Mouse (Mus musculus) MEL (cell line): ENCODE data around the gene Ccdc88c. TPM values are rescaled to one million over a fixed set of nuclear protein-coding genes. Genes with fewer than 3 reads are reported as not detected.

ENCODE experiments used
- DNase-seq: peaks from one replicate; pipeline ENCODE4 v3.0.0; 2011; ENCODE audit warnings: low read depth, low spot score
- H3K27ac ChIP-seq: 2 replicates; pipeline ENCODE4 v1.5.1; 2012; ENCODE audit warnings: low read depth, mild to moderate bottlenecking, control low read depth, low read length, moderate library complexity; ENCODE audit not compliant: control insufficient read depth
- H3K27me3 ChIP-seq, 2 experiments: fragments of 150-350 bp in 1 of 2; sonication (generic) in 1 of 2; 2 replicates each; pipeline ENCODE4 v1.6.1; 2012; ENCODE audit warnings: low read length in 2 of 2, mild to moderate bottlenecking in 2 of 2, improper control_type of control experiment in 1 of 2, moderate library complexity in 1 of 2; ENCODE audit not compliant: insufficient read depth in 2 of 2, control insufficient read depth in 1 of 2
- H3K36me3 ChIP-seq, 2 experiments: 2 replicates each; pipeline ENCODE4 v1.6.1; 2012 to 2014; ENCODE audit warnings: low read length in 2 of 2, improper control_type of control experiment in 1 of 2, inconsistent platforms in 1 of 2, mild to moderate bottlenecking in 1 of 2; ENCODE audit not compliant: insufficient read depth in 2 of 2, control insufficient read depth in 1 of 2
- H3K4me1 ChIP-seq, 2 experiments: fragments of 150-350 bp in 1 of 2; sonication (generic) in 1 of 2; 2 replicates each; pipeline ENCODE4 v1.6.1; 2012; ENCODE audit warnings: low read length in 2 of 2, improper control_type of control experiment in 1 of 2, mild to moderate bottlenecking in 1 of 2; ENCODE audit not compliant: insufficient read depth in 2 of 2, control insufficient read depth in 1 of 2
- H3K4me3 ChIP-seq, 2 experiments: fragments of 150-350 bp in 1 of 2; sonication (generic) in 1 of 2; 2 replicates each; pipeline ENCODE4 v1.5.1; 2012; ENCODE audit warnings: low read depth in 2 of 2, low read length in 2 of 2, mild to moderate bottlenecking in 2 of 2, moderate library complexity in 2 of 2, control low read depth in 1 of 2, improper control_type of control experiment in 1 of 2; ENCODE audit not compliant: control insufficient read depth in 1 of 2, insufficient read depth in 1 of 2
- H3K79me2 ChIP-seq: 2 replicates; pipeline ENCODE4 v1.6.1; 2012; ENCODE audit warnings: mild to moderate bottlenecking, low read length, moderate library complexity; ENCODE audit not compliant: control insufficient read depth, poor library complexity, insufficient read depth
- H3K9ac ChIP-seq: 2 replicates; pipeline ENCODE4 v1.6.1; 2012; ENCODE audit warnings: low read depth, mild to moderate bottlenecking, control low read depth, low read length, moderate library complexity; ENCODE audit not compliant: control insufficient read depth, poor library complexity, severe bottlenecking
- H3K9me3 ChIP-seq: fragments of 150-350 bp; sonication (generic); replicated peaks from 2 replicates; pipeline ENCODE4 v1.6.1; 2012; ENCODE audit warnings: mild to moderate bottlenecking, low read length, improper control_type of control experiment, moderate library complexity; ENCODE audit not compliant: insufficient read depth
- CTCF ChIP-seq, 3 experiments: IDR thresholded peaks in 2 of 3; conservative IDR thresholded peaks in 1 of 3; 2 replicates each; pipeline ENCODE4 v1.5.1; 2011 to 2012; ENCODE audit warnings: low read length in 3 of 3, low read depth in 2 of 3, mild to moderate bottlenecking in 2 of 3, improper control_type of control experiment in 1 of 3, inconsistent platforms in 1 of 3, mixed read lengths in 1 of 3, moderate library complexity in 1 of 3; ENCODE audit not compliant: control insufficient read depth in 1 of 3, insufficient read depth in 1 of 3, poor library complexity in 1 of 3, severe bottlenecking in 1 of 3
- E2F4 ChIP-seq: IDR thresholded peaks from 2 replicates; pipeline ENCODE4 v1.6.1; 2011; ENCODE audit warnings: low read depth, low read length, improper control_type of control experiment, borderline replicate concordance
- ELF1 ChIP-seq: IDR thresholded peaks from 2 replicates; pipeline ENCODE4 v1.6.1; 2014; ENCODE audit warnings: low read depth, mild to moderate bottlenecking, inconsistent platforms, low read length, improper control_type of control experiment, moderate library complexity
- ETS1 ChIP-seq: IDR thresholded peaks from 2 replicates; pipeline ENCODE4 v1.6.1; 2012; ENCODE audit warnings: low read depth, mild to moderate bottlenecking, inconsistent platforms, low read length, improper control_type of control experiment, moderate library complexity
- GABPA ChIP-seq: IDR thresholded peaks from 2 replicates; pipeline ENCODE4 v1.6.1; 2012; ENCODE audit warnings: low read depth, mild to moderate bottlenecking, inconsistent platforms, low read length, improper control_type of control experiment, moderate library complexity
- JUND ChIP-seq: IDR thresholded peaks from 2 replicates; pipeline ENCODE4 v1.6.1; 2011; ENCODE audit warnings: low read depth, mild to moderate bottlenecking, improper control_type of control experiment, low read length
- MAZ ChIP-seq: IDR thresholded peaks from 2 replicates; pipeline ENCODE4 v1.6.1; 2012; ENCODE audit warnings: low read depth, mild to moderate bottlenecking, inconsistent platforms, low read length, improper control_type of control experiment
- MEF2A ChIP-seq: IDR thresholded peaks from 2 replicates; pipeline ENCODE4 v1.6.1; 2014; ENCODE audit warnings: low read depth, mild to moderate bottlenecking, inconsistent platforms, low read length, improper control_type of control experiment; ENCODE audit not compliant: poor library complexity, insufficient replicate concordance, severe bottlenecking; ENCODE audit errors: extremely low read depth
- MXI1 ChIP-seq: IDR thresholded peaks from 2 replicates; pipeline ENCODE4 v1.6.1; 2011; ENCODE audit warnings: mild to moderate bottlenecking, low read depth, low read length, improper control_type of control experiment
- MYC ChIP-seq: IDR thresholded peaks from 2 replicates; pipeline ENCODE4 v1.6.1; 2011; ENCODE audit warnings: low read depth, mild to moderate bottlenecking, low read length, improper control_type of control experiment, moderate library complexity
- NELFE ChIP-seq: IDR thresholded peaks from 2 replicates; pipeline ENCODE4 v1.6.1; 2011; ENCODE audit warnings: low read depth, low read length, improper control_type of control experiment
- NRF1 ChIP-seq: IDR thresholded peaks from 2 replicates; pipeline ENCODE4 v1.6.1; 2014; ENCODE audit warnings: low read depth, mild to moderate bottlenecking, inconsistent platforms, low read length, improper control_type of control experiment, moderate library complexity; ENCODE audit not compliant: poor library complexity, insufficient read depth, severe bottlenecking
- RAD21 ChIP-seq: IDR thresholded peaks from 2 replicates; pipeline ENCODE4 v1.6.1; 2011; ENCODE audit warnings: mild to moderate bottlenecking, low read depth, low read length, improper control_type of control experiment
- SIN3A ChIP-seq: IDR thresholded peaks from 2 replicates; pipeline ENCODE4 v1.6.1; 2012; ENCODE audit warnings: low read length, improper control_type of control experiment, inconsistent platforms
- SMC3 ChIP-seq: IDR thresholded peaks from 2 replicates; pipeline ENCODE4 v1.6.1; 2011; ENCODE audit warnings: low read depth, low read length, improper control_type of control experiment
- ZC3H11A ChIP-seq: IDR thresholded peaks from 2 replicates; pipeline ENCODE4 v1.6.1; 2012; ENCODE audit warnings: low read depth, mild to moderate bottlenecking, inconsistent platforms, low read length, improper control_type of control experiment
- polyA plus RNA-seq, 2 experiments: library from polyadenylated mRNA; stranded (reverse) in 1 of 2; unstranded in 1 of 2; fragments of >175 nt in 1 of 2; fragments of >200 nt in 1 of 2; gene quantifications; 2 replicates each; pipeline versions ENCODE4 v1.2.1 to v1.2.4; 2012; ENCODE audit warnings: low replicate concordance in 2 of 2, low read depth in 1 of 2; ENCODE audit not compliant: insufficient read length in 2 of 2, insufficient read depth in 1 of 2, missing spikeins in 1 of 2
- total RNA-seq: library from RNA; depleted of rRNA; stranded (reverse); fragments of 300-350 nt; gene quantifications from 2 replicates; pipeline ENCODE4 v1.2.3, GENCODE M21; 2012

The Ccdc88c gene
- total and polyA plus RNA-seq, 3 experiments, result 8.7 to 15.3 TPM; not detected in 1

- no peaks in the 10 kb centered on the region for H3K79me2 ChIP-seq
- 0 out of 2 replicates have a peak overlapping the region, but pooled peaks have one; percentile 18 for H3K9ac ChIP-seq
- no peaks in the 10 kb centered on the region for H3K9me3 ChIP-seq
- H3K4me1 ChIP-seq, result peaks cover 19 to 30% of the 10 kb centered on the region in 2 experiments
- no peaks in the 10 kb centered on the region for H3K27me3 ChIP-seq
- DNase-seq, result peak; percentile 80
- H3K36me3 ChIP-seq, result peaks cover 0 to 20% of the 10 kb centered on the region in 2 experiments; a peak in 2 of 4 replicates
- no peak overlapping the region for H3K4me3 ChIP-seq
- H3K27ac ChIP-seq, result no peak overlapping the region
- TF ChIP-seq NELFE, result 0 out of 2 replicates have a peak, but pooled peaks have one; percentile 24
- TF ChIP-seq ZC3H11A, result peak; percentile 74
- no peak for TF ChIP-seq NRF1
- TF ChIP-seq RAD21, result peak; percentile 73
- peak; percentile 15; the same call in 1 of the 2 replicates for TF ChIP-seq ELF1
- TF ChIP-seq MAZ, result 0 out of 2 replicates have a peak, but pooled peaks have one; percentile 21
- no peak for TF ChIP-seq E2F4
- no peak for TF ChIP-seq GABPA
- peak; percentile 74 for TF ChIP-seq MYC
- peak; percentile 52 for TF ChIP-seq SIN3A
- peak; percentile 92 for TF ChIP-seq SMC3
- TF ChIP-seq CTCF (IDR thresholded peaks at IDR 0.05 in 2 of 3, conservative IDR thresholded peaks at IDR 0.05 in 1 of 3; ENCODE audit: control insufficient read depth in 1 of 3, insufficient read depth in 1 of 3, low read depth in 2 of 3, low read length in 3 of 3, poor library complexity in 1 of 3, severe bottlenecking in 1 of 3), result peak; percentile 60 to 90 (median 85)
- TF ChIP-seq JUND, result no peak
- TF ChIP-seq MEF2A, result no peak
- TF ChIP-seq MXI1, result peak; percentile 53; the same call in 1 of the 2 replicates
Observed at GRCm38 (mm10) chr12:100952193-100952931, 76.5 kb downstream of the Ccdc88c start.

GRCm38 (mm10) chr12:100949146-100949545 is 79.7 kb downstream of the Ccdc88c start:
- no peak overlapping the region for H3K4me3 ChIP-seq
- no peaks in the 10 kb centered on the region for H3K9me3 ChIP-seq
- no peak overlapping the region for H3K9ac ChIP-seq
- TF ChIP-seq ETS1, result no peak
- no peak for TF ChIP-seq MEF2A
- peaks cover 3 to 5% of the 10 kb centered on the region in 2 experiments; a peak in 3 of 4 replicates for H3K36me3 ChIP-seq
- H3K79me2 ChIP-seq, result no peaks in the 10 kb centered on the region
- H3K27me3 ChIP-seq, result no peaks in the 10 kb centered on the region
- DNase-seq, result no peak
- peaks cover 3% of the 10 kb centered on the region in 2 experiments; a peak in 1 of 4 replicates for H3K4me1 ChIP-seq
- no peak overlapping the region for H3K27ac ChIP-seq
